Mouse (Mus musculus) left cerebral cortex, adult 8-10 months (tissue): ENCODE measurements at regions not wholly inside any gene's neighbourhood (a gene's known extent, or its start where the extent isn't known, plus 50 kb on each side); places are given as distances from the start of the nearest gene placed in this dataset.

Experiments used
- DNase-seq, 2 experiments: peaks; one replicate each; pipeline ENCODE4 v3.0.0; 2022; ENCODE audit warnings: low spot score in 2 of 2

DNA sequence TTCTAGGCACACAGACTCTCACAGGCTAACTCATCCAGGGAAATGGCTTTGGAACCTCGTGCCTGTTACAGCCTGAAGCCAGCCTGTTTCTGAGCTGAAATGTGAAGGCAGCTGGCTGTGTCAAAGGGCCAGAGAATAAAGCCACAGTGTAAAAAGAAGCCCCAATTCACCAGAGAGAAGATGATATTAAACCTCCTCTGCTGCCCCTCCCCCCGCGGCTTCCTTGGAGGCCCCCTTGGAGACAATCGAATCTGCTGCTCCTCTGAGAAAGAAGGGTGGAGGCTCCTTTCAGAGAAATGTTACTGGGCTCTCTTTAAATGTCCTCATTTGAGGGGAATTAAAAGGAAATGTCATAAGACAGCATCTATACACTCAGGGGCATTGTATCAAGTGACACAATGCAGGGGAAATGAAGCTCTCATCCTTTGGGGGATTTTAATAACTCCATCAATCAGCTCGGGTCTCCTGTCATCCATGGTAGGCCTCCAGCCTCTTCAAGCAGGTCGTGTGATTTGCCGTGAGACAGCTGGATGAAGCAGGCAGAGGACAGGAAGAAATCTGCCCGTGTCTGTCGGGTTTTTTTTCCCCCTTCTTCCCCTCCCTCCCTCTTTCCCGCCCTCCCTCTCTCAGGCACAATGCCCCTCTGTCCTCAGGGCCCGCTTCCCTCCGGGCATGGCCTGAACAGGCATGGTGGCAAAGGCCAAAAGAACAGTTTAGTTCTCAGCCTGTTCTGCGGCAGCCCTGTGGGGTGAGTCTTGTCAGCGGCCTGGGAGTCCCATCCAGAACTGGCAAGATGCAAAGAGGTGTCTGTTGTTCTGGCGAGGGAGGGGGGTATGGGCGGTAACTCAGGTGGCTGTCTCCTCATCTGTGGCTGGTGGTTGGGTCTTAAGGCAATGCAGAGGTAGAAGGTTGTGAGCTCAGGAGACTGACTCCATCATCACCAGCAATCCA, 372.6 kb downstream of the Cog6 start:
- peak in 1 of 2 experiments; percentile 33 for DNase-seq

GRCm38 (mm10) chr3:52643796-52644177, 373.2 kb downstream of the Cog6 start:
- no peak for DNase-seq

- DNase-seq: peak in 1 of 2 experiments; percentile 44
These were observed 373.9 kb downstream of the Cog6 start for GRCm38 (mm10) chr3:52643100-52643551.

- DNase-seq: peak in 1 of 2 experiments; percentile 41
These were observed 373.4 kb downstream of the Foxo1 start for GRCm38 (mm10) chr3:52641226-52642181.

GRCm38 (mm10) chr3:52640250-52641147, 372.4 kb downstream of the Foxo1 start:
- DNase-seq: no peak

- DNase-seq: no peak
These were observed 370.7 kb downstream of the Foxo1 start for GRCm38 (mm10) chr3:52638816-52639215.

DNA sequence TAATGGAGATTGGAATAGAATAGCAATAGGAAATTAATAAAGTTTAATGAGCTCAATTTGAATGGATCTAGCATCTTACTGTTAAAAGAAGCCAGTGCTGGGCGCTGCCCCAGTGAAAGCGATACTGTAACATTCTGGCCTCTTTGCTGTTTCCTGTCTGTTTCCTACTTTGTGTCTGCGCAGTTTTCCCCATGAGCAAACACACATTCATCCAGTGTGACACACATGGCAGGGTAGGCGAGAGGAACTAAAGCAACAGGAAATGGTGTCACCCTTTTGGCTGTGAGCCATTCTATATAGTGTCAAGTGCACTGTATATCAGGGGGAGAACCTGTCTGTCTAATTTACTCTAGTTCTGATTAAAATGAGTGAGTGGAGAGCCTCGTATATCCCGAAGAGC, 366.2 kb downstream of the Foxo1 start:
- DNase-seq: no peak

- no peak for DNase-seq
These were observed 365.5 kb downstream of the Foxo1 start for GRCm38 (mm10) chr3:52633491-52634100.

GRCm38 (mm10) chr3:52632635-52633034, 364.5 kb downstream of the Foxo1 start:
- DNase-seq: no peak

GRCm38 (mm10) chr3:52630209-52630608, 362.1 kb downstream of the Foxo1 start:
- no peak for DNase-seq

- no peak for DNase-seq
These were observed 357.0 kb downstream of the Foxo1 start for GRCm38 (mm10) chr3:52625125-52625524.

- DNase-seq: no peak
These were observed 354.4 kb downstream of the Foxo1 start for GRCm38 (mm10) chr3:52622530-52622929.

DNA sequence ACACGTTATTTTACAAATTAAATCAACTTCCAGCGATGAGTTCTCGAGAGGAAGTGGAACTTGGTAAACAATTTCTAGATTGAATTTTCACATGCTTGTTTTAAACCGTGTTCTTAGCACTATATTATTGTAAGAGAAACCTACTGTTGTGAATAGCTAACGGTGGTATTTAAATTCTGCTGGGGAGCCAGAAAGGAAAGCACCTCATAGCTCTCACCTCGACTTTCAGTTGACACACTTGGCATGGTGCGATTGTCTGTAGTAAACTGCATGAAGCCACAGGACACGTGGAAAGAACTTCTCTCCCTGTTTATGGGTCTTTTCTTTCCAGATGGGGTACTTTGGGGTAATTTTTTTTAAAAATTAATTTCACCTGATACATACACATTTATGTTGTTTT, 353.8 kb downstream of the Foxo1 start:
- no peak for DNase-seq

DNA sequence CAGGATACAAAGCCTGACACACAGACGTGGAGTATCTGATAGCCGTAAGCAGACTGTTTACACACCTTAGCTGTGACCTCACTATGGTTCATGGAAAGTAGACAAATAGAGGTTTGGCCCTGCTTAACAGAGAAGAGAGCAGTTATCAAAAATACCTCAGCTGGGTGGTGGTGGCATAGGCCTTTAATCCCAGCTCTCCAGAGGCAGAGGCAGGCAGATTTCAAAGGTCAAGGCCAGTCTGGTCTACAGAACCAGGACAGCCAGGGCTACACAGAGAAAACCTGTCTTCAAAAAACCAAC, 350.7 kb downstream of the Foxo1 start:
- no peak for DNase-seq

- no peak for DNase-seq
These were observed 350.2 kb downstream of the Foxo1 start for GRCm38 (mm10) chr3:52618212-52618924.

GRCm38 (mm10) chr3:52617413-52618149, 349.4 kb downstream of the Foxo1 start:
- DNase-seq: no peak

DNA sequence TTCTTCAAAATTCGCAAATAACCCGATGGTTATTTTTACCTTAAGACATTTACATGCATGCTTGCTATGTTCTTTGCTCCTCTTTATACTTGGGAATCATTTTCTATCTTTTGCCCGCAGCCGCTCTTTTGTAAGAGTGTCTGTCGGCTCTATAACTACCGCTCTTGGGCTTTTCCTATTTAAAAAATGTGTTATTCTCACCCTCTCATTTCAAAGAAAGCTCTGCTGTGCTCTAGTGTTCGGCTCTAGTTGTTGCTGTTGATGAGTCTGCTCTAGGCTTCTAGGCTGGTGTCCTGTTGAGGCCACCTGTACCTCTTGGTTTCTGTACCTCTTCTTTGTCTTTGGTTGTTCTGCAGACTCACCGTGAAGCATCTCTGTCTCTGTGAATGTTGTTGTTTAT, 343.7 kb downstream of the Foxo1 start:
- no peak for DNase-seq

DNA sequence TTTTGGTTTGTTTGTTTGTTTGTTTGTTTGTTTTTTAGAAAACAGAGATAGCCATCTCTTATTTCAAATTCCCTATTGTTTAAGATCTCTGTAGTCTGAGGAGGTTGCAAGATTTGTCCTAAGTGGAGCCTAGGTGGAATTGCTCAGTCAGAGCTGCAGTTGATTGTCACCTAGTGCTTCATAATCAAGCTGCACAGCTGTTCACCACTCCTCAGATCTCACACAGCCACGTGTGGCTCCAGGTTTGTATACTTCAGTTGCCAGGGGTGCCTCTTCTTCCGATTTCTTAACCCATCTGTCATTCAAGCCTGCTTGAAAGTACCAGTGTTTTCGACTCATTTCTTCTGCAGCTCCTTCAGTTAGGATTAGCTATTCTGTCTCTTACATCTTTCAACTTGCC, 342.3 kb downstream of the Foxo1 start:
- DNase-seq: no peak

- DNase-seq: no peak
These were observed 339.9 kb downstream of the Foxo1 start for GRCm38 (mm10) chr3:52608086-52608426.
